Mouse (Mus musculus) large intestine, adult 2 months (tissue): Measurements from ENCODE around the gene Setd4. TPM values are rescaled to one million over a fixed set of nuclear protein-coding genes. Genes with fewer than 3 reads are reported as not detected.

Experiments used
- DNase-seq: peaks from one replicate; pipeline ENCODE4 v3.0.0-alpha.2; 2012; ENCODE audit warnings: low read depth, low spot score
- WGBS: fragments of 180-500 bp; shearing (Covaris S2); methylation state at CpG from one replicate; pipeline ENCODE4 v1.1.7; 2018; 5-methylcytosine and 5-hydroxymethylcytosine counted together
- polyA plus RNA-seq: library from polyadenylated mRNA; depleted of rRNA; stranded (reverse); fragments of >200 nt; gene quantifications from 2 replicates; pipeline ENCODE4 v1.2.3, GENCODE M21; 2012

Setd4 gene
- polyA plus RNA-seq, 1 experiment, result 4.4 TPM

DNA sequence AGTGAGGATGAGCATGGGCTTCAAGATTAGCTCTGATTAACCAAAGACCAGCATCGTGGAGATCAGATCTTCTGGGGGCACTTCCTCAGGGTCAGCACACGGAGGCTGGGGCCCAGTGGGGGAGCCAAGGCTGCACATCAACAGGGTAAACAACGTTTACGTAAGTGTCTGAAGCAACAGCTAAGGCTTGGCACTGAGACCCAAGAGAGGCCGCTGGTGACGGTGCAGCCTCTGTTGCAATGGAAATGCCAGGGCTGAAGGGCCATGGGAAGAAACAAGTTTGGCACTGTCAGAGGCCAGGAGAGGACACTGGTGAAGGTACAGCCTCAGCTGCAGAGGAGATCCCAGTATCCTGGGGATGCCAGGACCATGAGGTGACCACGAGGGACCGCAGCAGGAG lies 10.5 kb downstream of the Setd4 start:
- WGBS, result 90% methylated on average over 8 of the region's 8 CpGs
- DNase-seq, result no peak

DNA sequence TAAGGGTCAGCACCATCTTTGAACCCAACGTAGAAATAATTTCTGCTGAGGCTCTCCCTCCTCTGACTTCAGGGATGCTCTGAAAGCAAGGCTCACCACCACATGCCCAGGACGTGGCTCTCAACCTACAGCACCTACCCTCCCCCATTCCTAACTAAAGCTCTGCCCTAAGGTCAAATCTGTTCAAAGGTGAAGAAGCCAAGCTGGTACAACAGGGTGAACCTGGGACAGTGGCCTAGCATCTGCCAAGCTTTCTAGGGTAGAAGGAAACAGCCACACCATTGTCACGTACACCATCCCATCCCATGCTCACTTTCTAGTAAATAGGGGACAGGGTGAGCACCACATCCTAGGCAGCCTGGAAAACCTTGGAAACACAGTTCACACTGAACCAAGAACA lies 11.2 kb downstream of the Setd4 start:
- WGBS, result 95% methylated on average over 3 of the region's 3 CpGs

DNA sequence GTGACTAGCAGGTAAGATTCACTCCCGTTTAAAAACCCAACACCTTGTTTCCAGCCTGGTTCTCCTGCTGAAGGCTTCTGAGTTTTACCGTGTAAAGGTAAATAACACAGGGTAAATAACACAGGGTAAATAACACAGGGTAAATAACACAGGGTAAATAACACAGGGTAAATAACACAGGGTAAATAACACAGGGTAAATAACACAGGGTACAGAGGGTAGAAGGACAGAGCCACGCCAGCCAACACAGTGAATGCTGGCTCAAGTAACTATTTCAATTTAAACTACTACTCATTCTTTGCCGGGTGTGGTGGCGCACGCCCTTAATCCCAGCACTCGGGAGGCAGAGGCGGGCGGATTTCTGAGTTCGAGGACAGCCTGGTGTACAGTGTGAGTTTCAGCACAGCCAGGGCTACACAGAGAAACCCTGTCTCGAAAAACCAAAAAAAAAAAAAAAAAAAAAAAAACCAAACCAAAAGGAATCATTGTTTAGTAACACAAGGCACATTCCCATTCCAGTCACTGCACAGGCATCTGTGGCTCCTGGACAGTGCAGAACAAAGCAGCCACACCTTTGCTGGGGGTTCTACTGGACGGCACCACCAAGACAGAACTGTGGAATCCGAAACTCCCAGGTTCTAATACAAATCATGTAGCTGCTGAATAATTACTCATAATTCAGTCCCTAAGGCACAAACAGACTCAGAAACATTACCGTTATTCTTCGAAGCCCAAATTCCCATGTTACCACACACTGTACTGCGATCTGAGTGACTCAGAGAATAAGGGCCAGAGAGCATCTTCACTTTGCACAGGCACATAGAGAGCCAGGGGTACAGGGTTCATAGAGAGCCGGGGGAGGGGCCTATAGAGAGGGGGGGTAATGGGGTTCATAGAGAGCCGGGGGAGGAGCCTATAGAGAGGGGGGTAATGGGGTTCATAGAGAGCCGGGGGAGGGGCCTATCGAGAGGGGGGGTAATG lies 12.1 kb downstream of the Setd4 start:
- no peak for DNase-seq
- WGBS, result 82% methylated on average over 20 of the region's 20 CpGs

More for the DNA sequence above, 11.2 kb downstream of the Setd4 start:
- DNase-seq, result no peak

DNA sequence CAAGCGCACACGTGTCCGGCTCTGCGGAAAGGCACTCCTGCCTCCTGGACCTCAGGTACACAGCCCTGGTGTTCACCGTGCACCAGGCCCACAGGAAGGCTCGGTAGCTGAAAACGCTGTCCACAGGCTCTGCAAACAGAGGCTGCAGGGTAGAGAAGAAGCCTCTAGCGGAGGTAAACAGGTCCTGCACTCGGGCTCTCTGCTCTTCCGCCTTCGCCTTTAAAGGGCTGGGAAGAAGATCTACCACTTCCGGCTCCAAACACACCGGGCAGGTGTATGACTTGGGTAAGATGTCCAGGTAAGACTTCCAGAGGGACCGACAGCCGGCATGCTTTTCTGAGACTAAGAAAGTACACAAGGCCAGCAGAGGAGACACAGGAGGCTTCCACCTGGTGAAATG lies 12.9 kb downstream of the Setd4 start:
- DNase-seq, result no peak
- WGBS, result 86% methylated on average over 15 of the region's 15 CpGs

DNA sequence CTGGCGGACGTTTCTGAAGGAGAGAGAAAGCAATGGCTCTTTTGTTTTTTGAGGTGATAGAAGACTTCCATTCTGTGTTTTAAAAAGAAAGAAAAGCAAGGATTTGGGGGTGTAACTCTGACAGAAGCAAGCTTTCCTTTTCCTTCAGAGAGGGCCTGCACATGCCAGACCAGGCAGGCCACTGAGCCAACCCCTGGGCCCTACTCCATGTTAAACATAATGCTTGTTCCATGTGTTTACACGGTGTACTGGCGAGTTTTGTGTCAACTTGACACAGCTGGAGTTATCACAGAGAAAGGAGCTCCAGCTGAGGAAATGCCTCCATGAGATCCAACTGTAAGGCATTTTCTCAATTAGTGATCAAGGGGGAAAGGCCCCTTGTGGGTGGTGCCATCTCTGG lies 15.6 kb downstream of the Setd4 start:
- DNase-seq, result no peak
- 67% methylated on average over 4 of the region's 4 CpGs for WGBS

DNA sequence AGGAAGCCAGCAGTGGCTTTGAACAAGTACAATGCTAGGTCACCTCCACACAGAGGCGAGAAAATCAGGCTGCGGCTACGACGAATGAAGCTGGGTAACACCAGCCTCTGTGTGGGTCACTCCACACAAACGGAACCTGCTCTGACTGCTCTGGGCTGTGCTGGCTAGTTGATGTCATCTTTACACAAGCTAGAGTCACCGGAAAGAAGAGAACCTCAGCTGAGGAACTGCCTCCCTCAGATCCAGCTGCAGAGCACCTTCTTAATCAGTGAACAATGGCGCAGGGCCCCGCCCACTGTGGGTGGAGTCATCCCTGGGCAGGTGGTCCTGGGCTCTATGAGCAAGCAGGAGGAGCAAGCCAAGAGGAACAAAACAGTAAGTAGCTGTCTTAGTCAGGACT lies 17.5 kb downstream of the Setd4 start:
- 81% methylated on average over 8 of the region's 8 CpGs for WGBS
- no peak for DNase-seq

DNA sequence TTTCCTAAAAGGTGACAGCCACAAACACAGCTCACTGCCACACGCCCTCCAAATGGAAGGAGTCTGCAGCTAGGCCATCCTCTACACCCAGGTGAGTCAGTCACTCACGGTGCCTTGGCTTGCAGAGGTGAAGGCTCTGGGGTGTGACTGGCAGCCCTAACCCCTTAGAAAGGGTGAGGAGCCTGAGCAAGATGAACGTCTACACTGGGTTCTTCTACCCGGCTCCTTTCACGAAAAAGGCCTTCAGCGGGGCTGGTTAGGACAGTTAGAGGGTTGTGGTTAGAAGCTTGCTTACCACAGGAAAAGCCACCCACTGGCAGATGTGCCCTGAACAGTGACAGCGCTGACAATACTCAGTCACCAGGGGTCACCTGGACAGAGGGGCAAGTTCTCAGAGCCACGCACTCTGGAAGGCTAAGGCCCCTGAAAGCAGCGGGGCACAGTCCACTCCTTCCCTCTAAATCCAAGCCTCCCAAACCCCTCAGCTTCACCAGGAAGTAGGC lies 18.1 kb downstream of the Setd4 start:
- WGBS, result 83% methylated on average over 9 of the region's 9 CpGs
- DNase-seq, result no peak

DNA sequence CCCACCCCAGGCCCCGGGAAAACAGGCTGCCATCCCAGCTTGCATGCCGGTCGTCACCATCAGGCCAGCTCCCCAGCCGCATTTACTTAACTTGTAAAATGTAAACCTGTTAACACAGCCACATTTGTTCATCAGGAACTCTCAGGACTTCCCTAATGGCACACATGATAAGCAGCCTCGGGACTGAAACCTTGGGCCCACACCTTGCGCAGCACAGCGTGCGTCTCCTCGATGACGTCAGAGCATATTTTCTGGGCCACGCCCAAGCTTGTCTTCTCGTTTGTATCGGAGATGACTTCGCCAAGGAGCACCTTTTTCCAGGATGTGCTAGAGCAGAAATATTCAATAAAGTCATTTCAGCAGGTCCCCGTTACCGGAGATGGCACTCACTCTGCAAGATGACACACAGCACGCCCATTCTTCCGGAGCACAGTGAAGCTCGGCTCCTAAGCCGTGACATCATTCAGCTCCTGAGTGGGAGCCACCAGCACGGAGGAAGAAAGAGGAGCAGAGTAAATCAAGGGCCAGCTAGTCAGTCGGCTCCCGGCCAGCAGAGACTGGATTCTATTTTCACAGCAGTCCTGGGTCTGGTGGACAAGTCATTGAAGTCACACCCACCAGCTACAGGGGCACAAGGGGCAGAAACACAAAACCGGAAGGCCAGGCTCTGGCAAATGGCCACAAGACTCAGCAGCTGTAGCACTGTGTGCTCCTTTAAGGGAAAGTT lies 18.7 kb downstream of the Setd4 start:
- no peak for DNase-seq
- WGBS, result 75% methylated on average over 24 of the region's 24 CpGs

DNA sequence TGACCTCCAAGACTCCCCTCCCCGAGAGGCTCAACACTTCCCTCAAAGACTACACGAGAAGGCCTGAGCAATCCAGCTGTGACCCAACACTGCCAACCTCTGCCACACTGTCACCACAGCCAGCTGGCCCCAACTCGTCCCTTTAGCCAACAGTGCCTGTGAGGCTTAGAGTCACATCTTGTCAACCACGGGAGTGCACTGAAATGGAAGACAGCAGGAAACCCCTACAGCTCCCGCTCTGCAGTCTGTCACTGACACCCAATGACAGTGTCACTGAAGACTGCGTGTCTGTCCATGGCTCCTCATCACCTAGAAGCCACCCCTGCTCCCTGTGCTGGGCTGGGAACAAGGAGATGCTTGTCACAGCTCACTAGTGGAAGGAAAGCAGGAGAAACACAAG lies 22.7 kb downstream of the Setd4 start:
- DNase-seq, result no peak
- 77% methylated on average over 6 of the region's 6 CpGs for WGBS

DNA sequence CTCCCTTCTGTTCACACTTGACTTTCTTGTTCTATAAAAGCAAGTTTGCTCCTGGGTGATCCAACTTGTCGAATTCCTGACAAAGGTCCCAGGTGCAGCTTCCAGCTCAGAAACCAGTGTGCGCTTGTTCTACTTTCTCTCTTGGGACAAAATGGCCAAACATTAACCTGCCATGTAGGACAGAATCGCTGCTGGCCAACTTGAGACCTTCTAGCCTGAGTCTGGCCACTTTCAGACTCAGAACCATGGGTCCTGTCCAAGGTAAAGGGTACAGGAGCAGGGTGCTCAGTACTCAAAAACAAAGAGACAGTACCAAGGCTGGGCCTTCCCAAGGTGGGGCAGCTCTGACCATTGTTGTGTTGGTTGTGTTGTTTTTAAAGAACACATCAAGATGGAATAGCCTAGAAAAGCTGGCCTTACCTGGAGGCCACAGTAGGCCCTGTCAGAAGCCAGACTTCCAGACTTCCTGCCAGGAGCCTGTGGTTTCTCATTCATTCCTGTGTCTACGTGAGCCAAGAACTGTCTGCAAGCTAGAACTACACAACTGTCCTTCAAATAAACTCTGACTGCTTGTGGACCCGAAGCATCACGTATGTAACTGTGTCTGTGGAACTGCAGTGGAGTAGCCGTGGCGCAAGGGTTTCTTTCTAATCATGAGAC lies 25.4 kb downstream of the Setd4 start:
- 89% methylated on average over 8 of the region's 8 CpGs for WGBS
- DNase-seq, result no peak

DNA sequence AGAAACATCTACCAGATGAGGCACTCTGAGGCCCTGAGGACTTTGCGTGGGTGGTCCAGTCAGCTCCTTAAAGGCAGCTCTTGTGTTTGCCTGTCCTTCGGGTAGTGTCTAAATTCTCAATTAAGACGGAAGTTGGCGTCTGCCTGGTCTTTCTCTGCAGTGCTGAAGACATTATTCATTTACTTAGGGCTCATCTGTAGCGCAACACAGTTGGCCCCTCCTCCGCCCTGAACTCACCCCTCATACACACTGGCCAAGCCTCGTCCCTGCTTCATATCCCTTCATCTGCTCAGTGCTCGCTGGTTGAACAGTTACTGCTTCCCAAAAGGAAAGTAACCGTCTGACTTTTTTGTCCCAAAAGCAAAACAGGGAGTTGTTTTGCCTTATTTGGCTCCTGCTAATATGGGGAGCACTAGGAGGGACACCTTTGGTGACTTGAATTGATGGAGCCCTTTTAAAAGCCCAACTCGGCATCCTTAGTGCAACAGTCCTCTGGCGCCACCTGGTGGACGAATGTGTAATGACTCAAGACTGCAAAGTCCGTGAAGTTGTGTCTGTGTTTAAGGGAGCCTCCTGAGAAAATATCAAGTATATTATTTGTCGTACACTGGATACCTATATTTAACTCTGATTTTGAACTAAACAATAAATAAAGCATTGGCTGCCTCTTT lies 27.3 kb downstream of the Setd4 start:
- DNase-seq, result peak; percentile 42
- 35% methylated on average over 14 of the region's 14 CpGs for WGBS

DNA sequence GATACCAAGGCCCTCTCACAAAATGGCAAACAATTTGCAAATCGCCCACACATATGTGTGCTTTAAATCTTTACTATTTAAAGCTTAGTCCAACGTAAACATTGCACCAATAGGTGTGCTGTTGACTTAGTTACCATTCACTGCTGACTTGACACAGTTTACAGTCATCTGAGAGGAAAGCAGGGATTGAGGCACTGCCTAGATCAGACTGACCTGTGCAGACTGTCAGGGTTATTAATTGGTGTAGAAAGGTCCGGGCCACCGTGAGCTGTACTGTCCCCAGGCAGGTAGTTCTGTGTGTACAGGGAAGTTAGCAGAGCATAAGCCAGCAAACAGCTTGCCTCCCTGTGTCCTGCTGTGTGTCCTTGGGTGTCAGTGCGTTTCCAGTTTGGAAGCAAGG lies 28.3 kb downstream of the Setd4 start:
- no peak for DNase-seq
- WGBS, result 47% methylated on average over 5 of the region's 5 CpGs

DNA sequence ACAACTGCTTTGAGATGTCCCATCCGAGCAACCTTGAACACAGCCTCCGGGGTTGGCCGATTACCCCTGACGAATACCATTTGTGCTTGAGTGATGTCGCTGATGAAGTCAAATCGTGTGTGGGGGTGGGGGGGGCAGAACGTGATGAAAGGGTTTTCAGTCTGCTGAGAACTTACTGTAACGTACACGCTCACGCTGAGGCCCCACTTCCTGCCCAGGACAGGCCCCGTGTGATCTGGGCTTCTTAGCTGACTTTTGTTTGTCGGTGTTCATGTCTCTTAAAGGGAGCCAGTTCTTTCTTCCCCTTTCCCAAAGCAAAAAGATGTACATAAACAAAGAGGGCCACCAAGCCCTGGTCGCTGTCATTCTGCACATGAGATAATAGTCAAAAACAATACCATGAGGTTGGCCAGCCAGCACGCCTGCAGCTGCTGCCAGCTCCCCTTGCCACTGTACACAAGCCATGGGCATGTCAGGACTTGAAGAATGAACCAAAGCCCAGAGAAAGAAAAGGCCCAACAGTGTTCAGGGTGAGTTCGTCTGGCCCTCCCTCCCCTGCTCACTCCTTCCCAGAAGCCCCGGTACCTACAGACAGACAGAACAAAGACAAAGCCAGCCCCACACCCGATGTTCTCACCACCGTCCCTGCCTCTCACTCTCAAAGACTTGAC lies 29.2 kb downstream of the Setd4 start:
- DNase-seq, result no peak
- 67% methylated on average over 18 of the region's 18 CpGs for WGBS

DNA sequence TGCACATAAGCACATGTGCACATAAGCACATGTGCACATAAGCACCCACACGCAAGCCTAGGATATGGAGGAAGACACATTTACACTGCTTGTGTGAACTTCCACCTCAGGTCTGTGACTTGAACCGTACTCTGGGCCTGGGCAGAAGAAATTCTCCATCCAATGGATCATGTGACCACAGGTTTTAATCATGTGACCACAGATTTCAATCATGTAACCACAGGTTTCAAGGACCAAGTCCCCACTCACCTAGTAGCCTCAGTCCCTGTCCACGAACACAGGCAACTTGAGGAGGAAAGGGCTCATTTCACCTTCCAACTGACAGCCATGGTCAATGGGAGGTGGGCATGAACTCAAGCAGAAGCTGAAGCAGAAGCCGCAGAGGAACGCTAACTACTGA lies 30.4 kb downstream of the Setd4 start:
- WGBS, result 95% methylated on average over 5 of the region's 5 CpGs
- no peak for DNase-seq

DNA sequence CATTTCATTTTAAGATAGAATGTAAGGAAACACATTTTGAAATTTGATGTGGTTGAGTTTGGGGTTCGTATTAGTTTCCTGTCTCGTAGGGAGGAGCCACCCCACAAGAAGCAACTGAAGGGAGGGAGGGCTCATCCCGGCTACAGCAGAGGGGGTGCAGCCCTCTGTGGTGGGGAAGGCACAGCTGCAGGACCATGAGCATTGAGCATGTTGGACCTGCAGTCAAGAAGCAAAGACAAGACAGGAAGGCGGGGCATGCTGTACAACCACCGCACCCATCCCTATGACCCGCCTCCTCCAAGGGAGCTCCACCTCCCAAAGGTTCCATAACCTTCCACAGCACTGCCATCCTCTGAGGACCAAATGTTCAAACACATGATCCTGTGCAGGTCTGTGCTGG lies 31.5 kb downstream of the Setd4 start:
- 88% methylated on average over 6 of the region's 6 CpGs for WGBS
- no peak for DNase-seq

DNA sequence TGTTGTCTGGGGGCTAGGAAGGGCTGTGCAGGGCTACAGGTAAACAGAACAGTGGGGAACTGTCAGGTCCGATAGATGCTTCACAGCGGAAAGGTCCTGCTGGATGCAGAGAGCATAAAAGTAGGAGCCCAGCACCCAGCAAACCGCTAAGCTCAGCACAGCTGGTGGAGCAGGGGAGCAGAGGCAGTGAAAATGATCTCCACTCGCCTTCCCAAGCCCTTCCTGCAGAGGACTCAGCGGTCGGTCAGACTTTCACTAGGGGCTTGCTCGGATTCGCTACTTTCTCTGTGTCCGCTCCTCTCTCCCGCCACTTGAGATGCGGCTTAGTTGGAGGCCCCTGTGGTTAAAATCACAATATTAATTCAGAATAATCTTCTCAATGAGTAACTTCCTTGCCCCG lies 45.4 kb downstream of the Setd4 start:
- WGBS, result 44% methylated on average over 12 of the region's 12 CpGs
- no peak for DNase-seq

DNA sequence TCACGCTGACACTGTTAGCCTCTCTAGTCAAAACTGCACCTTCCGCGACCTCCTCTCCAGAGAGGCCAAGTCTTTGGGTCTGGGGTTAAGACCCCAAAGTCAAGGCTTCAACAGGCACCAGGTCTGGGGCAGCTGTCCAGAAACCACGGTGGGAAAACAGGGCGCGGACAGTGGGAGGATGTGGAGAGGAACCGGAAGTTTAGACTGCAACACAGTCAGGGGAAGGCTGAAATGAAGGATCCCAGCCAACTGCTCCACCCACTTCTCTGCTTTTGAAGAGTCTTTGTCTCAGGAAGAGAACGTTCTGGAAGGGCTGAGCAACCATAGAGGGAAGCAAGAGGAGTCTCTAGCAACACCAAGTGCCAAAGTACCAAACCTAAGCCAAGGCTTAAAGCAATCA lies 46.2 kb downstream of the Setd4 start:
- DNase-seq, result no peak
- WGBS, result 50% methylated on average over 8 of the region's 8 CpGs

DNA sequence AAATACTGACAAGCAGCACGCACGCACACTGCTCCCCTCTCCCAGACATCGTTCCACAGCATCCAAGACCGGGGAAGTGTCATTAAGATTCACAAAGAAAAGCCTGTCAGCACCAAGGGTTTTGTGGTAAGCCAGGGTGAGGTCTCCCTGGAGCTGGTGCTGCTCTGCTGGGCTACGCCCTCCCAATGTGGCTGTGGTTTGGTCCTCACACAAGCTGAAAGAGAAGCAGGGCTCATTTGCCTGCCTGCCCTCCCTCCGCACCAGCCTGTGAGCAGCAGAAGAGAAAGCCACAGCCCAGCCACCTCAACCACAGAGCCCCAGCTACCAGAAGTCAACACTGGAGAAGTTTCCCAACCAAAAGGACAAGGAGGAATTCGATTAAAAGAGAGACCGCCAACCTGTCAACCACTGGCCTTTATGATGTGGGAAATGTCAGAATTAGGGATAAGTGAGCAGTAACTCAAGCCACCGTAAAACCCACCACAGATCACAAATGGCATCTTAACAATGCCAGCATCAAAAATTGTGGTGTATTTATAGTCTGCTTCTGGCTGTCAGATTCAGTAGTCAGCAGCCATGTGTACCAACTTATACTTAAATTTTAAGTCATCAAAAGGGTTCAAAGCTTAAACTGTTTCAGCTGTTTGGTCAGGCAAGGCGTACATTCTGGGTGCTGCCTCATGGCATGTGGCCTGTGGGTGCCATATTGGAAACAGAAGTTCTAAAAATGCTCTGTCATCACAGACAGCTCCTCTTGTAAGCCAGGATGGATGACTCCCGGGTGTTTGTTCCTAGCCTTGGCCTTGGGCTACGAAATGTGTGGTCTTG lies 51.0 kb downstream of the Setd4 start:
- DNase-seq, result no peak

More for the DNA sequence above, 51.0 kb downstream of the Setd4 start:
- 83% methylated on average over 12 of the region's 12 CpGs for WGBS
